ENCODE assay signal across 8 mouse cellular contexts in genomic region chr4:123686368-123687024, GRCm38 (mm10). TPM values are rescaled to one million over a fixed set of nuclear protein-coding genes. Genes with fewer than 3 reads are reported as not detected.
DNase-seq lines count a peak whose midpoint lies in the region; ATAC-seq lines count a peak whose summit lies in the region.
"Had no signal": no experiment of that assay in that cellular context is flagged by ENCODE, and none has a peak within 500 bp of the region (broad histone marks: within the 10 kb centered on the region; RNA-seq: fewer than 3 reads in every experiment).

No protein-coding gene starts in this region.

- peak overlapping the region; percentile 59 for H3K9ac ChIP-seq in lung, embryonic 15.5 days
- peak overlapping the region; percentile 55 for H3K9ac ChIP-seq in embryonic facial prominence, embryonic 15.5 days
- H3K9ac ChIP-seq in hindbrain, embryonic 16.5 days (ENCODE audit: low read depth, low read length): peak overlapping the region; percentile 94
- peak overlapping the region; percentile 98 for H3K9ac ChIP-seq in midbrain, embryonic 14.5 days (replicated peaks; ENCODE audit: low read length)

- H3K27ac ChIP-seq in lung, embryonic 15.5 days: no peak overlapping the region
- peak overlapping the region; percentile 31 for H3K27ac ChIP-seq in brown adipose tissue, adult 24 weeks (replicated peaks; ENCODE audit: low read depth, low read length)
- H3K27ac ChIP-seq in embryonic facial prominence, embryonic 15.5 days (replicated peaks): peak overlapping the region; percentile 28; the same call in 1 of the 2 replicates
- H3K27ac ChIP-seq in hindbrain, embryonic 16.5 days (ENCODE audit: low read depth, low read length): peak overlapping the region; percentile 95
- peak overlapping the region; percentile 93 for H3K27ac ChIP-seq in midbrain, embryonic 14.5 days (replicated peaks; ENCODE audit: low read depth, low read length)
- H3K27ac ChIP-seq: macrophage had no signal

- peak overlapping the region; percentile 100 for H3K4me2 ChIP-seq in lung, embryonic 15.5 days
- H3K4me2 ChIP-seq in embryonic facial prominence, embryonic 15.5 days (replicated peaks): peak overlapping the region; percentile 100
- H3K4me2 ChIP-seq in hindbrain, embryonic 16.5 days (ENCODE audit: low read length): peak overlapping the region; percentile 53
- peak overlapping the region; percentile 85 for H3K4me2 ChIP-seq in midbrain, embryonic 14.5 days (ENCODE audit: low read length)

- H3K4me1 ChIP-seq in lung, embryonic 15.5 days: peaks cover 11% of the 10 kb centered on the region
- peaks cover 5% of the 10 kb centered on the region for H3K4me1 ChIP-seq in brown adipose tissue, adult 24 weeks (ENCODE audit: control insufficient read depth, insufficient read depth, insufficient read length, low read length)
- peaks cover 19% of the 10 kb centered on the region for H3K4me1 ChIP-seq in embryonic facial prominence, embryonic 15.5 days
- H3K4me1 ChIP-seq in hindbrain, embryonic 16.5 days (ENCODE audit: control insufficient read depth, insufficient read depth, low read depth, low read length): peaks cover 22% of the 10 kb centered on the region
- H3K4me1 ChIP-seq in midbrain, embryonic 14.5 days (ENCODE audit: control insufficient read depth, insufficient read depth, low read length): peaks cover 18% of the 10 kb centered on the region

- no peak for DNase-seq in lung, postnatal 36 days
- peak; percentile 75 for DNase-seq in midbrain, embryonic 14.5 days

- 1% methylated on average over 51 of the region's 56 CpGs for WGBS in lung, embryonic 15.5 days
- WGBS in embryonic facial prominence, embryonic 15.5 days: under 1% methylated on average over 43 of the region's 56 CpGs
- WGBS in hindbrain, embryonic 16.5 days: under 1% methylated on average over 41 of the region's 56 CpGs
- WGBS in midbrain, embryonic 14.5 days: 0% methylated on average over 56 of the region's 56 CpGs

- H3K27me3 ChIP-seq in lung, embryonic 15.5 days: peaks cover 19% of the 10 kb centered on the region
- no peaks in the 10 kb centered on the region; the same call in 1 of the 2 replicates for H3K27me3 ChIP-seq in embryonic facial prominence, embryonic 15.5 days
- no peaks in the 10 kb centered on the region for H3K27me3 ChIP-seq in hindbrain, embryonic 16.5 days (replicated peaks; ENCODE audit: control insufficient read depth, insufficient read depth, low read length)
- no peaks in the 10 kb centered on the region for H3K27me3 ChIP-seq in midbrain, embryonic 14.5 days (ENCODE audit: control insufficient read depth, insufficient read depth, low read length)

- H3K9me3 ChIP-seq in lung, embryonic 15.5 days: no peaks in the 10 kb centered on the region
- H3K9me3 ChIP-seq in embryonic facial prominence, embryonic 15.5 days (replicated peaks): no peaks in the 10 kb centered on the region
- H3K9me3 ChIP-seq in hindbrain, embryonic 16.5 days (ENCODE audit: control insufficient read depth, low read length): no peaks in the 10 kb centered on the region
- no peaks in the 10 kb centered on the region for H3K9me3 ChIP-seq in midbrain, embryonic 14.5 days (ENCODE audit: control insufficient read depth, low read length)

- H3K4me3 ChIP-seq in lung, embryonic 15.5 days: peak overlapping the region; percentile 76
- peak overlapping the region; percentile 57 for H3K4me3 ChIP-seq in brown adipose tissue, adult 24 weeks (ENCODE audit: insufficient read depth, low read depth, low read length)
- peak overlapping the region; percentile 80 for H3K4me3 ChIP-seq in embryonic facial prominence, embryonic 15.5 days (replicated peaks)
- peak overlapping the region; percentile 88 for H3K4me3 ChIP-seq in hindbrain, embryonic 16.5 days (ENCODE audit: low read length)
- peak overlapping the region; percentile 91 for H3K4me3 ChIP-seq in midbrain, embryonic 14.5 days (replicated peaks; ENCODE audit: low read depth, low read length)

- H3K36me3 ChIP-seq in lung, embryonic 15.5 days: no peaks in the 10 kb centered on the region
- H3K36me3 ChIP-seq in embryonic facial prominence, embryonic 15.5 days: no peaks in the 10 kb centered on the region
- H3K36me3 ChIP-seq in hindbrain, embryonic 16.5 days (ENCODE audit: control insufficient read depth, insufficient read depth, low read length): peaks cover 14% of the 10 kb centered on the region
- peaks cover 20% of the 10 kb centered on the region for H3K36me3 ChIP-seq in midbrain, embryonic 14.5 days (ENCODE audit: control insufficient read depth, insufficient read depth, low read length)

- peak; percentile 43; the same call in 1 of the 2 replicates for ATAC-seq in lung, embryonic 15.5 days (ENCODE audit: borderline replicate concordance, extremely low read depth, low FRiP score, low TSS enrichment)
- 0 out of 2 replicates have a peak, but pooled peaks have one; percentile 9 for ATAC-seq in embryonic facial prominence, embryonic 15.5 days (ENCODE audit: insufficient number of reproducible peaks, low FRiP score, low TSS enrichment, low read depth)
- peak; percentile 51 for ATAC-seq in hindbrain, embryonic 16.5 days
- ATAC-seq in midbrain, embryonic 14.5 days (ENCODE audit: low FRiP score, low TSS enrichment): peak; percentile 55
- ATAC-seq in erythroid progenitor cell, adult 5-6 weeks (replicated peaks; ENCODE audit: low FRiP score, poor library complexity, severe bottlenecking): no peak

RNA-seq across cellular contexts. Expression of gene Macf1, which starts 2.3 kb away (rescaled TPM):
- polyA plus RNA-seq in lung, embryonic 15.5 days (2015; fragmentation: Nextera tagmentation; extraction: Ambion mirVana): 64.2 and 73.1 TPM in 2 replicates
- 74.3 and 90.1 TPM in 2 replicates for polyA plus RNA-seq in brown adipose tissue, adult 24 weeks (2012; ENCODE audit: insufficient read depth, insufficient read length, missing spikeins)
- polyA plus RNA-seq in embryonic facial prominence, embryonic 15.5 days (2015; fragmentation: Nextera tagmentation; extraction: Ambion mirVana): 42.5 and 47.1 TPM in 2 replicates
- 61.0 and 62.2 TPM in 2 replicates for polyA plus RNA-seq in hindbrain, embryonic 16.5 days (2015; fragmentation: Nextera tagmentation; extraction: Ambion mirVana)
- 140 and 143 TPM in 2 replicates for polyA plus RNA-seq in midbrain, embryonic 14.5 days (2014; fragmentation: Nextera tagmentation; extraction: Ambion mirVana)
- 177 and 188 TPM in 2 replicates for total RNA-seq in erythroid progenitor cell, adult 5-6 weeks (2015; ENCODE audit: low replicate concordance)
- total RNA-seq in erythroid progenitor cell, adult 5-6 weeks (2017; ENCODE audit: low replicate concordance): 182 and 227 TPM in 2 replicates

RNA-seq across cellular contexts. Expression of gene Ndufs5, which starts 31.5 kb away (rescaled TPM):
- polyA plus RNA-seq in lung, embryonic 15.5 days (2015; fragmentation: Nextera tagmentation; extraction: Ambion mirVana): 263 and 281 TPM in 2 replicates
- polyA plus RNA-seq in brown adipose tissue, adult 24 weeks (2012; ENCODE audit: insufficient read depth, insufficient read length, missing spikeins): 1,258 and 1,341 TPM in 2 replicates
- polyA plus RNA-seq in embryonic facial prominence, embryonic 15.5 days (2015; fragmentation: Nextera tagmentation; extraction: Ambion mirVana): 313 and 333 TPM in 2 replicates
- 446 and 518 TPM in 2 replicates for polyA plus RNA-seq in hindbrain, embryonic 16.5 days (2015; fragmentation: Nextera tagmentation; extraction: Ambion mirVana)
- polyA plus RNA-seq in midbrain, embryonic 14.5 days (2014; fragmentation: Nextera tagmentation; extraction: Ambion mirVana): 428 and 578 TPM in 2 replicates
- 42.2 and 111 TPM in 2 replicates for total RNA-seq in erythroid progenitor cell, adult 5-6 weeks (2015; ENCODE audit: low replicate concordance)
- total RNA-seq in erythroid progenitor cell, adult 5-6 weeks (2017; ENCODE audit: low replicate concordance): 30.5 TPM in 1 of 2 replicates, not detected in the other
